Mouse (Mus musculus) gastrocnemius, postnatal 25 days (tissue): ENCODE data around the gene Tnfrsf13b. TPM values are rescaled to one million over a fixed set of nuclear protein-coding genes. Genes with fewer than 3 reads are reported as not detected.

Experiments
- DNase-seq: peaks from one replicate; pipeline ENCODE4 v3.0.0; 2022
- long read RNA-seq, 2 experiments: library from polyadenylated mRNA; stranded (forward); transcript quantifications; one replicate each; pipeline ENCODE4 v2.0.0; 2021
- total RNA-seq, 2 experiments: library from RNA; stranded (reverse); gene quantifications; 1 replicate in 1 of 2; 2 replicates in 1 of 2; pipeline ENCODE4 v1.2.3; 2021

The Tnfrsf13b gene
- total RNA-seq = under 1 TPM; 0.20 to 0.75 TPM
- long read RNA-seq, experiment 1, partial matches to known transcripts = 0 of 1 reads
- long read RNA-seq, experiment 1, other reads (novel, unspliced or antisense) = 1 of 1 reads
- long read RNA-seq, experiment 2 = 0 reads

DNA sequence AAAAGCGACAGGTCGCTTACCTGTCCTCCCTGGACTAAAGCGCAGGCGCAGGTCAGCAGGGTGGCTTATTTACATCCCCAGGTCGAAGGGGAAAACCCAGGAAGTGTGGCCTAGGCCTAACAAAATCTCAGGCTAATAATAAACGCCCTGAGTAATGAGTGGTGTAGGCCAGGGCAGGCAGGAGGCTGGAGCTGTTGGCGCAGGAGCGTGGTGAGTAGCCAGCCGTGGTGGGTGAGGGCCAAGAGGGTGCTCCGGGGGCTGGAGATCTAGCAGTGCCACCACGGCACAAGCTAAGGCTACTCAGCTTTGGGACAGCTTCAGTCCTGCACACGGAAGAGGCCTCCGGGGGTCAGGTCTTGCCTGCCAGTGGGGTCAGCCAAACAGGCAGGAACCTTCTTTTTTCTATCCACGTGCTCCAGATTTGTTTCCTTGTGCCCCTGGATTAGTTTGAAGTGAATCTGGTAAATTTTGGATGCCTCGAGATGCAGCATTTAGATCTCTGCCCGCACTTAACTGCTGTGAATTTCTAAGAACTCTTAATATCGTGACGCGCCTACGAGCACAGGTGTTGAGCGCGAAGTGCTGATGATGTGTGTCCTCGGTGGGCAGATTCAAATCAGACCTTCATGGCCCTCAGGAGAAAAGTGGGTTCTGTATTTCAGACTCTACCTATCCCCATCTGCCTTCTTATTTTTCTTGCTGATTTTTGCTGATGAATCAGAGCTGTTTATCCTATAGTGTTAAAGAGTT, at the start of gene Tnfrsf13b:
Gene Tnfrsf13b (plus strand): TSS at position 150 of the 750 bp plus-strand sequence.
- DNase-seq = no peak

DNA sequence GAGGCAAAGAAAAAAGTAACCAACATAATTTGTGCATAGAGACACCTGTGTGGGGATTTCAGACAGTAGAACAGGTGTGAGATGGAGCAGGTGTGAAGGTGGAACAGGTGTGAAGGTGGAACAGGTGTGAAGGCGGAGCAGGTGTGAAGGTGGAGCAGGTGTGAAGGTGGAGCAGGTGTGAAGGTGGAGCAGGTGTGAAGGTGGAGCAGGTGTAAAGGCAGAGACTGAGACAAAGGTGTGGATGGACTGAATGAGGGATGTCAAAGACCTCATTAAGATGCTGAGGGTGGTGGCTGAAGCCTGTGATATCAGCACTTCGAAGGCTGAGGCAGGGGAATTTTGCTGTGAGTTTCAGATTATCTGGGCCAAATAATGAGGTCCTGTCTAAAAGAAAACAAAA, 44.9 kb upstream of the Tnfrsf13b start:
- DNase-seq = no peak

DNA sequence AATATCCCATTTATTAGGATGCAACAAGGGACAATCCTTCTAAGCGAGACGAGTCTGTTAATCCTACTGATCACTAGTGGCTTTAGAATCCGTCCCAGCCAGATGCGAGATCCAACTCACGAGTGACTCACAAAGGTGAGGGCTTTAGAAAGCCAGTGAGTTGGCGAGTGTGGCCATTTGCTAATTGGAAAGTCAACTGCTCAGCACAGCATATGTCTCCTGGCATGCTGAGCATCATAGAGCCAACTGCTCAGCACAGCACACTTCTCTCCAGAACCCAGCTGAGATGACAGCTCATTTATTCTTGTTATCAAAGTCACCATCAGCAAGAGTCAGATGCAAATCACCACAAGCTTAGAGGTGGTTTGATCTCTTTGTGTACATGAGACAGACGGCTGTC, 36.4 kb upstream of the Tnfrsf13b start:
- DNase-seq = no peak

DNA sequence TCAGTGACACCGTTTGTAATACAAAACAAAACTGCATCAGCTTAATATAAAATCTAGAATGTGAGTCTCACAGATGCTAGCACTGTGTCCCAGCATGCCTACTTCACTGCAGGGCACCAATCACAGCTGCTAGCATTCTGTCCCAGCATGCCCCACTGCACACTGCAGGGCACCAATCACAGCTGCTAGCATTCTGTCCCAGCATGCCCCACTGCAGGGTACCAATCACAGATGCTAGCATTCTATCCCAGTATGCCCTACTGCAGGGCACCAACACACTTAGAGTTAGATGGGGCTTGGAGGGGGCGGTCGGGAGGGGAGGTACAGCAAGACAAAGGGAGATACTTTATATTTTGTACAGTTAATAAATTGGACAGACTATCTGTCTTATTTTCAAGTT, 35.4 kb upstream of the Tnfrsf13b start:
- DNase-seq = no peak

DNA sequence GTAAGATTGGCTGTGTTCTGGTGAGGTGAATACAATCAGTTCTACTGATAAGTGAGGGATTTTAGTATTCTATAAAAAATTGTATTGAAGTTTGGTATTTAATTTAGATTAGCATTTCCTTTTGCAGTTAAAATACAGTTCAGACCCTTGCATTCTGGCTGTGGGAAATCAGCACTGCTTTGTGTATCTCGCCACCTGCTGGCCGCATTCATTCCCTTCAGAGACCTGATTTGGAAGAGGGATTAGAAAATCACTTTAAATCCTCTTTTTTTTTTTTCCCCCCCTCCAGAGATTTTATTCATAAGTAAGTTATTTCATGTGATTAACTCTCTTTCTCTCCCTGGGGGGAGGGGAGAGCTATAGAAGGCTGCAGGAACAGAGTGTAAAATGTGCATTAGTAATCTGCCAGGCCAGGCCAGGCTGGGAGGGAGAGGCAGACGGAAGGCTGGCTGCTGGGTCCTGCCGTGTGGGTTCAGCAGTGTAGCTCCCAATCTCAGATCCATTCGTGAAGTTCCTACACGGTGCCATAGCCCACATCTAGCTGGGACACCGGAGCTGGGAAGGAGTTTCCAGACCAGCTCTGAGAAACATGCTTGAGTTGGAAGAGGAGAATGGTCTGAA, 34.8 kb upstream of the Tnfrsf13b start:
- DNase-seq = no peak

DNA sequence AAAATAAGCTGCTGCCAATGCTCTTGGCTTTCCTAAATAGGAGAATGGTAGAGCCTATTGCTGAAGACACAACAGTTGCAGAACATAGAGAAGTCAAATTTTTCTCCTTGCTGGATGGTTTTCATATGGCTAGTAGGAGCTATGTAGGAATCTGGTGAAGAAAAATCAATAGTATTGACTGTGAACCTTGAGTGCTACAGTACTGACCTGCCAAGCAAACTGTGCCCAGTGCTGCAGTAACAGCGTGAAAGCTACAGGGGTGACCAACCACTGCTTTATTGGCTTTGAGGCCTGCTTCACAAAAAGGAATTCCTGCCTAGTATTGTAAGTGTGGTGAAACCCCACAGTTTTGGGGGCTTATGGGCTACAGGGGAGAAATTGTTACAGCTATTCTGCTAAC, 28.5 kb upstream of the Tnfrsf13b start:
- DNase-seq = no peak

DNA sequence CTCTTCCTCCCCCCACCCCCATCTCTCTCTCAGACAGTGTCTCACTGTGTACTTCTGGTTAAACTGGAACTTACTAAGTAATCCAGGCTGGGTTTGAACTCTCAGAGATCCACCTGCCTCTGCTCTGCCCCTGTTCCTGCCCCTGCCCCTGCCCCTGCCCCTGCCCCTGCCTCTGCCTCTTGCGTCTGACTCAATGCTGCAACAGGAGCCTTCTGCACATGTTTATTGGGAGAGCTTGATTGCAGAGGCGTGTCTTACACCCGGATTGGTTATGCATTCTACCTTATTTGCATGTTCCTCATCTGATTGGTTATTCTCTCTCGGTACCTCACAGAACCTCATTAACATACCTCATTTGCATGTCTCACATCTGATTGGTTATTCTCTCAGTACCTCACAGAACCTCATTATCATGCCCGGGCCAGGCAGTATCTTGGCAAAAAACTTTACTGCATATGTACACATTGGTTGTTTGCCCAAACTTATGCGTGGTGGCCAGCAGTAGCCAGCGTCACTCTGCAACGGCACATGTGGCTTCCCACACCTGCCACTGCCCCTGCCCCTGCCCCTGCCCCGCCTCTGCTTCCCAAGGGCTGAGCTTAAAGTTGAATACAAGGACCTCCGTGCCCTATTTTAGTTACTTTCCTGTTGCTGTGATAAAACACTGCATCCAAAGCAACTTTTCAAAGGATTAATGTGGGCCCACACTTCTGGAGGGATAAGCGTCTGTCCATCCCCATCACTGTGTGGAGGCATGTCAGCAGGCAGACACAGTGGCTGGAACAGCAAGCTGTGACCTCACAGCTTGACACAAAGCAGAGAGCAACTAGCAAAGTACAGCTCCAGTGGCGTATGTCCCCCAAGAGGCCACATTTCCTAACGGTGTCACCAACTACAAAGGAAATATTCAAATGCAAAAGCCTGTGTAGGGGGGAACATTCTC, 23.9 kb upstream of the Tnfrsf13b start:
- no peak for DNase-seq

DNA sequence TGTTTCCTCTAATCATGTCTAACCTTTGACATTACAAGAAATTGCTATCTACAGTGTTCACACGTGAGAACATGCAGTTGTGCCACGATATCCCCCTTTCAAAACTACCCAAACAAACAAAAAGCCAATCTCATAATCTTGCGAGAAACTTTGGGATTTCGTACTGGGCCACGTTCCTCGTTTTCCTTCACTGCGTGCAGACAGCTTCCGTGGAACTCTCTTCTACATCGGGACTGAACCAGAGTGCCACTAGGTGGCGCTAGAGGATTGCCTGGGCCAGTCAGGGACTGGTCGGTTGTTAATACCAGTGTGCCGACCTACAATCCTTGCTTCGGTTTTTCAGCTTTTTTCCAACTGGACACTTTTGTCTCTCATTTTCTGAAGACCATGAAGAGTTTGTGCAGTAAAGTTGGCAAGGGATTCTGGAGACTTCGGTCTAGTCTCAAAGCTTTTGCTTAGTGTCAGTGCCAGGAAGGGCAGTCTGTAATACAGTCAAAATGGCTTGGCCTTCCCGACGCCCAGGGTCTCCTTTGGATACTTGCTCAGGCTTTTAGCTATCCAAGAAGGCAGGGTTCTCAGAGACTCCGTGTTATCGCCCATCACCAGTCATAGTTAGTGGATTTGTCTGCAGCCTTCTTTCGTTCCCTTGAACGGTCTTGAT, 22.2 kb upstream of the Tnfrsf13b start:
- peak; percentile 67 for DNase-seq

DNA sequence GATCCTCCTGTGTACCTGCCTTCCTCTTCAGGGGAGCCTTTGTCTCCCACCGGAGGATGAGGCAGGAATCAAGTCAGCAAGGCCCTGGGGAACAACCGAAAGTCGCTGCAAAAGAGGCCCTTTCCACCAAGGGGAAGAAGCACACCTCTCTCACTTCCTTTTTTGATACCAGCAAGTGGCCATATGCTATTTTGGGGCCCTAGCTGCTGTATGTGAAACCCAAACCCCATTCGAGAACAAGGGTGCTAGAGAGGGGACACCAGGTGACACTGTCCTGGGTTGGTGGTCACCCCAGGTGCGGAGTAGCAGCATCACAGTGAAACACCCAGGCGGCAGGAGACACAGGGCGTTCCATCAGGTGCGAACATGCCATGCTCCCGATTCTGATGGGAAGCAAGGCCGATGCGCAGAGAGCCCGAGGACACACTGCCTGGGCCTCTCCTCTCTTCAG, 17.6 kb upstream of the Tnfrsf13b start:
- no peak for DNase-seq

DNA sequence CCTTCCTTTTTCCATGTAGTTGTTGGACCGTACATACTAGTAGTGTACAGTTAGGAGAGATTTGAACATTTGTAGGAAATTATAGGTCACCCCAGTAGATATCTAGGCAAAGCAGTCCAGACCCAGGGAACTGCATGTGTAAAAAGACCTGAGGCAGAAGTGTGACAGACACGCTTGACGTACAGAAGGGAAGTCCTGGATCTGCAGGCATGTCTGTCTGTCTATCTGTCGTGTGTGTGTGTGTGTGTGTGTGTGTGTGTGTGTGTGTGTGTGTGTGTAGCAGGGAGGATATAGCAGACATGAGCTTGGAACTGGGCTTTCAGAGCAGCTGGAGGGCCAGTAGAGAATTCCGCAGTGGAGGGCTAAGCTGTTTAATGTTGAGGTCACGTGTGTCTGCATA, 16.8 kb upstream of the Tnfrsf13b start:
- DNase-seq = no peak

DNA sequence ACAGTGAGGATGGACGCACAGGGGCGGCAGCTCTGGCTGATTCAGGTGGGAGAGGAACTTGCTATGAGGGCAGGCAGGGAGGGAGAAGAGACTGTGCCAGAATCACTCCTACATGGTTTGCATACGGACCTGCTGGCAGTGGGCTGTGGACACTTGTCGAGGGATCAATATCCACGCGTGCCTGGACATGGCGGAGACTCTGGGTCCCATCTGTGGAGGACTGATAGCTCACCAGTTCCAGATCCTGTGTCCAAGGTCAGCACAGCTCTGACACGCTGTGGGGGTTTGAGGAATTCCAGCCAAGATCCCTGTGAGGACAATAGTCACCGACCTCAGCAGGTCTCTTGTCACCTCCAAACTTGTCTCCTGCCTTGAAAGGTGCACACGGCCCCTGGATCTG, 16.4 kb upstream of the Tnfrsf13b start:
- DNase-seq = no peak

DNA sequence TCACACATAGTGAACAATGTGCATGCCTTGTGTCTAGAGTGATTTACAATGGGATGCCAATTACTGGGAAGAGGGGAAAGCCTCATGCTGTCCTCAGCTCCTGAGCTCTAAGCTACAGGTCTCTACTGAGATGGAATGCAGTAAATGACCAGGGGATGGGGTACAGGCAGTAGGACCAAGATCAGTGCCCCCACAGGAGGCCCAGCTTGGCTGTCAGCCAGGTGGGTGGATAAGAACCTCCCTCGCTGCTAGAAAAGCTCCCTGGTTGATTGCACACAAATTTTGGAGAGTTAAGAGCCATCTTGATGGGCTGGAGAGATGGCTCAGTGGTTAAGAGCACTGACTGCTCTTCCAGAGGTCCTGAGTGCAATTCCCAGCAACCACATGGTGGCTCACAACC, 15.6 kb upstream of the Tnfrsf13b start:
- DNase-seq = no peak

DNA sequence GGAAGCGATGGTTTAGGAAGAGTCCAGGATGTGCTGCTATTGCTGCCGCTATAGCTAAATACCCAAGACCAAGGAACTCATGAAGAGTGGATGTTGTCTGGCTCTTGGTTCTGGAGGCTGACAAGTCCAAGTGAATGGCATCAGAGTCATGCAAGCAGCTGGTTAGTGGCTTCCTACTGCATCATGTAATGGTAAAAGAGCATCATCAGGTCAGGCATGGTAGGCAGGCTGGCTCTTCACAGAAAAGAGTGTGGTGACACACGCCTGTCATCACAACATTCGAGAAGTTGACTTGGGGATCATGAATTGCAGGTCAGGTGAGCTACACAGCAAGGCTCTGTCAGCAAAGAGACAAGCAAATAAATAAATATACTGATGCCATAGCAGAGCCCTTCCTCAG, 15.1 kb upstream of the Tnfrsf13b start:
- no peak for DNase-seq

DNA sequence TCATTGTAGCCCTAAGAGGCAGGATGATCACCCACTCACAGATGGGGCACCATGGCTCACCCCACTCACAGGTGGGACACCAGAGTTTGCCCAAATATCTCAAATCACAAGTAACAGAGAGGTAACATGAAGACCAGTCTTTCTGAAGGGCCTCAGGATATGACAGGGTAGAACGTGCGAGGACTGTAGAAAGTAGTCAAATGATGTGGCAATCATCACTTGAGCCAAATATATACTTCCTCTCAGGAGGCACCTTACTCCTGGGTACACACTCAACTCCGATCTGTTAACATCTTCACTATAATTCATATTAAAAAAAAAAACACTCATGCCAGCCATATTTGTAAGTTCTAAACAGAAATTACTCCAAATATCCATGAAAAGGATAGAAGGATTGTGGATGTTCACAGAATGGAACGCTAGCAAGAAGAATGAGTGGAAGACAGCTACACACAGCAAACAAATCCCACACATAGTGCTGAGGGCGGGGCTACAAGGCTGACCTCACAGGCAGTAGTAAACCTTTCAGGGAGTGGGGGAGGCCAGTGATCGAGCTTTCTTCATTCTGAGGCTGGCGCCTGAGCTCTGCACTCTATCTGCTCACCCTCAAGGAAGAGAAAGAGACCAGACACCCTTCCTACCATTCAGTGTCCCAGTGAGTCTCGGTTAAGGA, 14.1 kb upstream of the Tnfrsf13b start:
- DNase-seq = no peak

DNA sequence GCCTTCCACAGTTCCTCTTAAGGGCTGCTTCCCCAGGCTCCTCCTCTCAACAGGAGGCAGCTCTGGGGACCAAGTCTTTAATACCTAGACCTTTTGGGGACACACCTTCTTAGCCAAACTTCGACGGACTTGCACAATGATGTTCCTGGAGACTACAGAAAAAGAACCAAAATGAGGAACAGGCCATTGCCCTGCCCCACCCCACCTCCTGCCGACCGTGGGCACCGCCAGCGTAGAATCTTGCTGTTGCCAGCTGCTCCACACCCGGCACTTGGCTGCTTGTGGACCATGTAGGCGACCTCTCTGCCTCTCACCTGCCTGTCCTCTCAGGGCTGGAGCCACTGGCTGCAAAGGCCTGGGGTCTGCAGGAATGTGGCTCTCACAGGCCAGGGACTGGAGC, 10.3 kb upstream of the Tnfrsf13b start:
- no peak for DNase-seq

DNA sequence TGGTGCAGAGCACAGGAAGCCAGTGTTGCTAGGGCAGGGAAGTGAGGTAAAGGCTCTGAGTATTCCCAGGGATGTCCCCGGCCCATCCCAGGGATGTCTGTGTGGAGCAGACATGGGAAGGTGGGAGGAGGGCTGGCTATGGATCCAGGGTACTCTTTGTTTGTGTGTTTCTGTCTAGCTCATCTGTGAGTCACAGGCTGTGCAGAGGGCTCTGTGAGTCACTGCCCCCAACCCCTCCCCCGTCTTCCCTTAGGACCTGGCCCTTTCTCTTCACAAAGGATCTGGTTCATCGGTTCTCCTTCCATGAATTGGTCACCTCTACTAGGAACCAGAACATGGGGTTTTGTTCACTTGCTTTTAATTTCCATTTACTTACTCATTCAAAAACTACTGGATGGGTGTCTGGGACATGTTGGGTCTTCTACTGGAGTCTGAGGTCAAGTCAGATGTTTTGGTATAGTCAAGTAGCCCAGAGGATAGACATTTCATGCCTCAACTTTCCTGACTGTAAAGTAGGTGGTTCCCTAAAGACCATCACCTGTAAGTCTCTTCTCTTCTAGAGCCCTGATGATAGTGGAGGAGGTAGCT, 6.5 kb upstream of the Tnfrsf13b start:
- no peak for DNase-seq

DNA sequence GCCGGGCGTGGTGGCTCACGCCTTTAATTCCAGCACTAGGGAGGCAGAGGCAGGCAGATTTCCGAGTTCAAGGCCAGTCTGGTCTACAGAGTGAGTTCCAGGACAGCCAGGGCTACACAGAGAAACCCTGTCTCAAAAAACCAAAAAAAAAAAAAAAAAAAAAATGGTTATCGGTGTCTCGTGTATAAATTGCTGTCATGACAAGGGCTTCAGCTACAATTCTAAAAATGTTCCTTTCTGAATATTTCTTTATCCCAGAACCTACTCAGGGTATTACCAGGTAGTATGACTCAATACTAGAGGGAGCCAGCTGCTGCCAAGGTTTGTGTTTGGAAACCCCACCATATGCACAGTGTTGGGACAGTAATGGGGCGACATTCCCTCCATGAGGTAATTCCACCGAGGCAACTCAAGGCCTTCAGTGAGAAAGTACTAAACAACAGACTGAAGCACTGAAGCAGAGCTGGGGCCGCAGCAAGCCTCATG, 4.2 kb upstream of the Tnfrsf13b start:
- DNase-seq = no peak

DNA sequence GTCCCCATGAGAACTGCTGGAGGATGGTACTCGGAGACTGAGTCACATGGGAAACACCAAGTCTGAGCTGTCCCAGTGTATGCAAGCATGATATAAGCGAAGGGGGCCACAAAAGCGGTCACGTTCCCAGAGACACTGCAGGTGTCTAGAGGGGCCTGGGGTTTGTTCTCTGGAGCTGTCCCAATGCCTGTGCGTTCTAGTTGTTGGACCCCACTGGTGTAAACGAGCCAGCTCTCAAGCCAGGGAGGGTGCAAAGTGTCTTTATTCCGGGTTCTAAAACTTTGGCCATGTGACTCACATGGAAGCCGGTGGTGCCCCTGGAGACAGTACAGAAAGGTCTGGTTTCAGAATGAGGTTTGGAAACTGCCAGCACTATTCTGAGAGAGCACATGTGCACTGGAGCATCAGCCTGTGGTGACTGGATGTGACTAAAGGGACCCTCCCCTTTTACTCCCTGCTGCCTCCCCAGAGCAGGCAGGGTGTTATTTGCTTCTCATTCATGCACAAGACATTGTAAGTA, 3.7 kb upstream of the Tnfrsf13b start:
- no peak for DNase-seq

DNA sequence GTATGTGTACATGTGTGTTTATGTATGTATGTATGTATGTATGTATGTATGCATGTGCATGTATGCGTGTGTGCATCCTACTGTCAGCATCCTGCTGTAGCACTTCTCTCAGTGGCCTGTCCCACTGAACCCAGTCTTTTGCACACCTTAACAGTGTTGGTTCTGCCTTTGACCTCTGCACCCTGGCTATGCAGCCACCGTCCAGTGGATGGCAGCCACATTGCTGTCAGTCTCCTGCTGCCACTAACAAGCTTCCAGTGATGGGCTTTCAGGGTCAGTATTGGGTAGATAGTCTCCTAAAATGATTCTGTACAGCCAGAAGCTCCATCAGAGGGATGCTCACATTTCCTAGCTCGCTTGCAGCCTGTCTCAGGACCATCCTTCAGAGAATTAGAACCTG, 2.7 kb upstream of the Tnfrsf13b start:
- DNase-seq = no peak

DNA sequence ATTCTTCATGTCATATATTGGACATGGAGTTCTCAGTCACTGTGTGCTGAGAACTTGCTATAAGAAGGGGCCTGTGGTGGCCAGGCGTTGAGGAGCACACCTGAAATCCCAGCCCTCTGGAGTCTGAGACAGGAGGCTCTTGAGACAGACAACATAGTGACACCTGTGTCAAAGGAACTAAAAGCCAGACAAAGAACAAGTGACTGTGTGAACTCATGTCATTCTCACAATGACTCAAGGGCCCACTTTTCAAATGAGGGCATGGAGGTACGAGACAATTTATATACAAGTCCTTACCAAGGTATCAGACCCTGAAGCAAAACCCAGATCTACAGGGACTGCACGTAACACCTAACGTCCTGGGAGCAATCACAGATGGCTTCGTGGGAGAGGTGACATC, 585 bp upstream of the Tnfrsf13b start:
- no peak for DNase-seq
